Mouse (Mus musculus): ENCODE measurements at regions not wholly inside any gene's neighbourhood (a gene's known extent, or its start where the extent isn't known, plus 50 kb on each side); places are given as distances from the start of the nearest gene placed in this dataset.

DNA sequence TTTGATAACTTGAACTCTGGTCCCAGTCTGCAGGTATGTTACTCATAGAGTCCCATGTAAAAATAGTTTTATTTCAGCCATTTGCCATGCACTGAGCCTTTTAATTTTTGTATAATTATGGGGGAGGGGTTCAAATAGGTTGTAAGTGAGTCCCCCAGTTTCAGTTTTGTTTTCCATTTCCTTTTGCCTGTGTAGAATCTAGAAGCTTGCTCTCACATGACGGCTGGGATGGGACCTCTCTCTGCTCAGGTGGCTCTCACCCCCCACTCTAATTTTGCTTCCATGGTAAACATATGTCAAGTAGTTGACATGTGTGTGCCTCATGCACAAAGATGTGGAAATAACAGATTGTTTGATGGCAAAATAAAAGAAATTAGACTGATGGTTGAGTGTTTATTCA, 73.8 kb upstream of the Runx1 start:
- DNase-seq: no peak

DNA sequence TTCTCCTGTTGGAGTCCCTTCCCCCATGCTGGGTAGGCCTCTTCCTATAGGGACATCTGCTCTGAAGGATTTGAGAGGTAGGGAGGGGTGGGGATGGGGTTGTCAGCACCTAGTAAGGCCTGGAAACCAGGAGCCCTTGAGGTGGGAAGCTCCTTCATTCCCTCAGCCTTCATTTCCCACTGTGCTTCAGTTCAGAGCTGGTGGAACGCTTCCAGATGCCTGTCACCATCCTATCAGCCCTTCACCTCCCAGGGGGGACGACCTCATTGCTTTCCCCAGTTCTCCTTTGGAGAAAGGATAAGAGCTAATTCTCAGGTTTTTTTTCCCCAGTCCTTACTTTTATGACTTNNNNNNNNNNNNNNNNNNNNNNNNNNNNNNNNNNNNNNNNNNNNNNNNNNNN, 65.8 kb upstream of the Runx1 start:
- no peak for DNase-seq

DNA sequence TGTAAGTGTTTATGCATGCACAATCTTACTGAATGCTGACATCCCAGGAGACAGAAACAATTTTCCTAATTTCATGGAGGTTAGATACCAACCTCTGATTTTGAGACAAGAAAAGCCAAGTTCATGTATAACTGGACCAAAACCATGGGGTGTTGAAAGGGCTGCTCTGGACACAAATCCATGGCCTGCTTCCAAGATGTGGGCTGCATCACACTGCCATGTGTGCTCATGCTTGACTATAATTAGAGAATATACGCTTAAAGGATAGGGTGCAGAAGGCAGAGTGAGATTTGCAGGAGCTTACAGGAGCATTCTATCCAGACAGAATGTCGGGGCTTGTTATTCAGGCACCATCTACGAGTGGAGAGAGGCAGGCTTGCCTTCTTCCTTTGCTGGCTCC, 64.8 kb upstream of the Runx1 start:
- DNase-seq: no peak

DNA sequence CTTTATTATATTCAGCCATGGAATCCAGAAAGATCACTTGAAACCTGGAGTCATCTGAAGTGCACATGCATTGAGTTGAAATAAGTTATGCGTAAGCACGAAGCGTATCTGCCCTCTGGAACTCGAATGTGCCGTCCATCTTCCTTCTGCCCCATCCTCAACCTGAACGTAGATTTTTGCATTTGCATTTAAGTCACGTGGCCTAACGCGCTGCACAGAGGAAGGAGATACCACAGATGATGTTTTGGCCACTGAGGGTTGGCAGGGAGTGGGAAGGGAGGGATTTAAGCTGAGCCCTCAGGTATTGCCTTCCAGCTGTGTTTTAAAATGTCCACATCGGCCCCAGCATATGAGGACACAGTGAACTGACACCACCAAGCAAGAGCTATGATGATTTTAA, 63.6 kb upstream of the Runx1 start:
- no peak for DNase-seq

DNA sequence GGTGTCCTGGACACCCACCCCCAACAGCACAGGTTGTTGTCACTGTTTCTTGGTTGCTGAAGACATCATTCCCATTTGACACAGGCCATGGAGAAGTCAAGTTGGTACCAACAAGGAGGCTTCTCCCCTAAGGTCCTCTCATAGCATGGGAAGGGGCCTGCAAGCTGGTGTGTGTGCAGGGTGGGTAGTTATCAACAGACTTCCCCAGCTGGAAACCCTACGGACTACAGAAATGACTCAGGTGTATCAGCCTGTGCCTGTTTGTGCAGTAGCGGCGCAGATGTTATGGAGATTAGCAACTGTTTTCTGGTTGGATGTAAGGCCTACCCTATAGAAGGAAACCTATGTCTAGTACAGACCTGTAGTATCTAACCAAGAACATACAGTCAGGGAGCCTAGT, 60.3 kb upstream of the Runx1 start:
- no peak for DNase-seq

DNA sequence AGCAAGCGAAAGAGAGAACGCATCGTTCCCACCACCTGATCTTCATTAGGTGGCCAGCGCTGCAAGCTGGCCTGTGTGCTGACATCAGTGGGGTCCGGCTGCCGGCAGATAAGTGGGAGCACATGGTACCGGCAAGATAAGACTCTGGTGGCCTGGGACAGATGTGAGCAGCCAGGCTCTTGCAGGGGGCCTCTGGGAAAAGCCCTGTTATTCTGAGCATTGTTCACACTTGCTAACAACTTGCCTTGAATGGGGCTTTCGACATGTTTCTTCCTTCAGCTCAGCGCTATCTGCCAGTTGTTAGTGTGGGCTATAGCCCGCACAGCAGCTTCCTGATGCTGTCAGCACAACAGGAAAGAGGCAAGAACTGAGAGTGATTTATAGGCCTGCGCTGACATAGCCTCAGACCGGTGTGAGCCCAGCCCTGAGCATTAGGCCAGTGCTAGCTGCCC, 57.9 kb upstream of the Runx1 start:
- no peak for DNase-seq

DNA sequence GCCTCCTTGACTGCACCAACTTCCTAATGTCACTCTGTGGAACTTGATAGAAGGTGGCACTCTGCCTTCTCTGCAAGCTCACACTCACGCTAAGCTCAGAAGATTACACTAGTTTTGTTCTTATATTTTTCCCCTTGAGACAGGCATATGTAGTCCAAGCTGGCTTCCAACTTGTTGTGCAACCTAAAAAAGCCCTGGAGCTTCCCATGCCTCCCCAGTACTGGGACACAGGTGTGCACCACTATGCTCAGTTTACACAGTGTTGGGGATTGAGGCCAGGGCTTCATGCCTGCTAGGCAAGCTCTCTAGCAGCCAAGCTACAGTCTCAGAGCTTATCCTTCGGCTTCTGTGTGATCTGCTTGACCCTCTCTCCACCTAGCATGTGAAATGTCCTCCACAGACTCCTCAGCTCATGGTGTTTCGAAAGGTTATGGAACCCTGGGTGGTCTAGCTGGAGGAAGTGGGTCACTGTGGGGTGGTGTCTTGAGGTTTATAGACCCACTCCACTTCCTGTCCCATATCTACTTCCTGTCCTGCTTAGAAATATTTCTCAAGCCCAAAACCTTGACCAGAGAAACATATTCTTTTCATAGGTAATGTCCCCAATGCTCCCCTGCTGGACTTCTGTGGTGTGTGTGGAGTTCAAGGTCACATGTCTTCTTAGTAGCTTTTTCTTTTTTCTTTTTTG, 54.6 kb upstream of the Runx1 start:
- no peak for DNase-seq

DNA sequence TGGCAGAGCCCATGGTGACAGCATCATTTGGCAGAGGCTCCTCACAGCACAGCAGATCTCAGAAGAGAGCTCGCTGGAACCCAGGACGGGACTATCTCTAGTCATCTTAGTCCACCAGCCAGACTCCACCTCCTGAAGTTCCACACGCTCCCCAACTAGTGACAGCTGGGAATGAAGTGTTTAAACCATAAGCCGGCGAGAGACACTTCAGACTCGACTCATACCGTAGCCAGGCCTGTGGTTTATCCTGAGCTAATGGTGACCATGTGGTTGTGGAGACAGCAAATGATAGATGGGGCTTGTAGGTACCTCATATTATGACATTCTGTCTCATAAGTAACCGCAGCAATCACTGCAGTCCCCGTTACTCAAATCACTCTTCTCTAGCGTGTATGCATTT, 52.1 kb upstream of the Runx1 start:
- no peak for DNase-seq

Measured in lung, postnatal 14 days (tissue).